Mouse (Mus musculus): ENCODE results near the gene Samsn1.

DNA sequence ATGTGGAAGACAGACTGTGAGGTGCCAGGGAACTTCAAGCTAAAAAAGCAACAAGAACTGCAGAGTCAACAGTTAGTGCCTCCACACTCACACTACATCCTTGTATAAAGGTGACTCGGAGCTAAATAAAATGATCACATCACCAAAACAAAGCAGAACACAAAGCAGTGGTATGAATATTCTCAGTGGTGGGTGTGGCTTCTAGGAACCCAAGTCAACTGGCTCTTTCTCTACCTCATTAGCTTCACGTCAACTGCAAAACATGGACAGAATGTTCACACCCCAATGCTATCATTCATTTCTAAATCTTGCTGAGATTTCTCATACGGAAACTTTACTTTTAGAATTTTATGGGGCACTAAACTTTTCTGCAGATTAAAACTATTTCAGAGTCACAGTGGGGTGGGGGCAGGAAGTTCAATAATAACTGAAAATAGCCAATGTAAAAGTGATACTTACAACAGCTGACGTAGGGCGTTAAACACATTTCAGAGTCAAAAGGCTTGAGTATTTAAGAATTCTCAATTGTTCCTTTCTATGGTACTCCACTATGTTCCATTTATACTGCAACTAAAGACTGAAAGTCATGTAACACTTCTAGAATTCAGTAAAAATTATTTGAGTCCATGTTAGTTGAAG lies 127.7 kb downstream of the Samsn1 start:
- TF ChIP-seq CTCF (IDR thresholded peaks at IDR 0.05; ENCODE audit: low read depth, low read length), result no peak
- no peak for TF ChIP-seq POLR2A (IDR thresholded peaks at IDR 0.05; ENCODE audit: extremely low read depth, insufficient read depth, low read length)

All from liver, adult 2 months (tissue).